Mouse (Mus musculus) hindbrain, embryonic 10.5 days (tissue): ENCODE results near the gene Pax2. TPM values are rescaled to one million over a fixed set of nuclear protein-coding genes. Genes with fewer than 3 reads are reported as not detected.

ENCODE experiments used
- DNase-seq: peaks from one replicate; pipeline ENCODE4 v3.0.0-alpha.2; 2017; ENCODE audit warnings: low spot score
- H3K27ac ChIP-seq: fragments of 300-500 bp; sonication (generic); 2 replicates; pipeline ENCODE4 v1.5.1; 2016; ENCODE audit warnings: mild to moderate bottlenecking, moderate library complexity
- H3K27me3 ChIP-seq: fragments of 300-500 bp; sonication (generic); 2 replicates; pipeline ENCODE4 v1.6.1; 2016; ENCODE audit warnings: mild to moderate bottlenecking; ENCODE audit not compliant: poor library complexity, insufficient read depth, severe bottlenecking
- H3K36me3 ChIP-seq: fragments of 300-500 bp; sonication (generic); 2 replicates; pipeline ENCODE4 v1.6.1; 2016; ENCODE audit warnings: mild to moderate bottlenecking, moderate library complexity
- H3K4me1 ChIP-seq: fragments of 300-500 bp; sonication (generic); replicated peaks from 2 replicates; pipeline ENCODE4 v1.6.1; 2016; ENCODE audit warnings: mild to moderate bottlenecking
- H3K4me3 ChIP-seq: fragments of 300-500 bp; sonication (generic); 2 replicates; pipeline ENCODE4 v1.5.1; 2016; ENCODE audit warnings: mild to moderate bottlenecking, moderate library complexity
- H3K9me3 ChIP-seq: fragments of 300-500 bp; sonication (generic); 2 replicates; pipeline ENCODE4 v1.6.1; 2016; ENCODE audit warnings: mild to moderate bottlenecking, moderate library complexity
- WGBS: fragments of 180-500 bp; shearing (Covaris S2); methylation state at CpG from one replicate; pipeline ENCODE4 v1.1.7; 2016; 5-methylcytosine and 5-hydroxymethylcytosine counted together
- polyA plus RNA-seq: library from polyadenylated mRNA; unstranded; fragments of >200 nt; fragmentation: Nextera tagmentation; extraction: Ambion mirVana; gene quantifications from 2 replicates; pipeline ENCODE4 v1.2.1, GENCODE M21; 2016

Pax2 gene
- polyA plus RNA-seq, 1 experiment from 2014 or later = 8.2 TPM

- H3K4me1 ChIP-seq = peaks cover 41% of the 10 kb centered on the region
- WGBS = 39% methylated on average over 3 of the region's 3 CpGs
- H3K27ac ChIP-seq = no peak overlapping the region
These were observed 128.5 kb downstream of the Pax2 start for GRCm38 (mm10) chr19:44884331-44884730.

GRCm38 (mm10) chr19:44886475-44886874 is 130.6 kb downstream of the Pax2 start:
- Histone ChIP-seq H3K9me3 (no peaks in the 10 kb centered on the region), H3K27me3 (peaks cover 93% of the 10 kb centered on the region), H3K36me3 (no peaks in the 10 kb centered on the region), H3K27ac (peak overlapping the region; percentile 50; the same call in 1 of the 2 replicates), H3K4me3 (no peak overlapping the region), H3K4me1 (peaks cover 55% of the 10 kb centered on the region)
- no peak for DNase-seq
- WGBS = 32% methylated on average over 3 of the region's 3 CpGs

More at GRCm38 (mm10) chr19:44884331-44884730, 128.5 kb downstream of the Pax2 start:
- Histone ChIP-seq H3K36me3 (no peaks in the 10 kb centered on the region), H3K4me3 (0 out of 2 replicates have a peak overlapping the region, but pooled peaks have one; percentile 4), H3K27me3 (peaks cover 92% of the 10 kb centered on the region), H3K9me3 (no peaks in the 10 kb centered on the region)
- no peak for DNase-seq

Other genes starting within 250 kb of the Pax2 start
- 0.54 and 0.58 TPM in 2 replicates for gene Sec31b, start 210.2 kb upstream of the Pax2 start, polyA plus RNA-seq
- not detected in 2 replicates for gene Gm20538, start 203.2 kb upstream of the Pax2 start, polyA plus RNA-seq
- 642 and 644 TPM in 2 replicates for gene Ndufb8, start 200.6 kb upstream of the Pax2 start, polyA plus RNA-seq
- gene Hif1an, start 193.2 kb upstream of the Pax2 start, polyA plus RNA-seq = 42.3 and 46.5 TPM in 2 replicates
- gene Slf2, start 175.1 kb downstream of the Pax2 start, polyA plus RNA-seq = 28.1 and 39.3 TPM in 2 replicates
- 3.6 and 5.9 TPM in 2 replicates for gene Sema4g, start 233.1 kb downstream of the Pax2 start, polyA plus RNA-seq
- 23.6 and 32.6 TPM in 2 replicates for gene Twnk, start 249.6 kb downstream of the Pax2 start, polyA plus RNA-seq